Mouse (Mus musculus) spleen, adult 2 months (tissue): Measurements from ENCODE around the gene Immp2l.

Experiments
- CTCF ChIP-seq: fragments of 200-500 bp; IDR thresholded peaks from 2 replicates; pipeline ENCODE4 v1.5.1; 2011; ENCODE audit warnings: mild to moderate bottlenecking, inconsistent platforms; ENCODE audit not compliant: insufficient read depth, insufficient read length, insufficient replicate concordance; ENCODE audit errors: extremely low read depth
- POLR2A ChIP-seq: fragments of 200-500 bp; IDR thresholded peaks from 2 replicates; pipeline ENCODE4 v1.6.1; 2011; ENCODE audit warnings: low read depth, low read length, inconsistent platforms

DNA sequence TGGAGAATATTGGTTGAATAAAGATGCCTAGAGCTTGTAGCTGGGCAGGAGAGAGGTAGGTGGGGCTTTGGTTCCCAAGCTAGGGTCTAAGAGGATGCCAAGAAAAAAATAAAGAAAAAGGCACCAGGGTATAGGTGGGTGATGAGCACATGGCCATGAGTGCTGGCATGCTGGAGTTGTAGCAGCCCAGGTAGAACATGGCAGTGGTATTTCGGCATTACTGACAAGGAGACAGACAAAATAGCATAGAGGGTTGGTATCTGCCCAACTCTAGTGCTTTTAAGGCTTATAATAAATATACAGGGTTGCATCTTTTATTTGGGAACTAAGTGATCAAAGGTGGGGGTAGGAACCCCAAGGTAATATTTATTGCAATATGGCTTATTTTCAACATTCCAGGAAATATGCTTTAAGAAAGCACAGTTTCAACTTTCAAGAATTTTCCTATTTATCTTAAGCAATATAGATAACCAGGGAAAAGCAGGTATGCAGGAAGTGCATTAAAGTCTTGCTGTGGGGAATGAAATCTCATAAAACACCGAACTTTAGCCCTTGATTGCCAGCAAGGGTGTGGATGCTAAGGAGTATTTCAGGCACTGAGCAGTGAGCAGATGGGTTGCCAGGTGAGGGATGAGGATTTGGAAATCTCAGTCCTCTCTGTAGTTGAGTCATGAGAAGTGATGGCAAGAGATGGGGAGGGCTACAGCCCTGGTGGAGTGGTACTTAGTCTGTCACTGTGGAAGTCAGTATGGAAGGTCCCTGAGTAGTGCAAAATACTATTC lies 45.0 kb upstream of the Immp2l start:
- TF ChIP-seq POLR2A = no peak
- no peak for TF ChIP-seq CTCF
